Mouse (Mus musculus): ENCODE data around the gene AI597479.

- no peak for TF ChIP-seq CTCF (conservative IDR thresholded peaks at IDR 0.05; ENCODE audit: low read length)
- no peak for TF ChIP-seq NANOG (IDR thresholded peaks at IDR 0.05; ENCODE audit: borderline replicate concordance, low read length)
- no peak for TF ChIP-seq POU5F1 (IDR thresholded peaks at IDR 0.05; ENCODE audit: borderline replicate concordance, low read length)
Measured at GRCm38 (mm10) chr1:43124726-43125125, 26.2 kb downstream of the AI597479 start.
